Mouse (Mus musculus) limb, embryonic 14.5 days (tissue): ENCODE data around the gene Mindy4. TPM values are rescaled to one million over a fixed set of nuclear protein-coding genes. Genes with fewer than 3 reads are reported as not detected.

Source experiments
- ATAC-seq: fragments of 200-750 bp; cut with Nextera tagmentation; 2 replicates; pipeline ENCODE4 v1.8.0; 2017; ENCODE audit warnings: low read depth, moderate number of reproducible peaks, moderate TSS enrichment; ENCODE audit not compliant: low FRiP score
- DNase-seq: peaks from one replicate; pipeline ENCODE4 v3.0.0-alpha.2; 2015; ENCODE audit warnings: low spot score
- H3K27ac ChIP-seq: fragments of 300-500 bp; sonication (generic); replicated peaks from 2 replicates; pipeline ENCODE4 v1.5.1; 2014; ENCODE audit warnings: low read depth, mild to moderate bottlenecking, low read length, moderate library complexity, mixed read lengths
- H3K27me3 ChIP-seq: fragments of 300-500 bp; sonication (generic); 2 replicates; pipeline ENCODE4 v1.6.1; 2014; ENCODE audit warnings: low read length, mixed read lengths; ENCODE audit not compliant: control insufficient read depth, insufficient read depth
- H3K36me3 ChIP-seq: fragments of 300-500 bp; sonication (generic); 2 replicates; pipeline ENCODE4 v1.6.1; 2014; ENCODE audit warnings: mild to moderate bottlenecking, low read length, moderate library complexity, mixed read lengths; ENCODE audit not compliant: control insufficient read depth, insufficient read depth
- H3K4me1 ChIP-seq: fragments of 300-500 bp; sonication (generic); 2 replicates; pipeline ENCODE4 v1.6.1; 2014; ENCODE audit warnings: antibody characterized with exemption, low read length, mixed read lengths; ENCODE audit not compliant: control insufficient read depth, insufficient read depth
- H3K4me2 ChIP-seq: fragments of 300-500 bp; sonication (generic); replicated peaks from 2 replicates; pipeline ENCODE4 v1.6.1; 2014; ENCODE audit warnings: low read depth, mild to moderate bottlenecking, low read length, moderate library complexity; ENCODE audit not compliant: severe bottlenecking
- H3K4me3 ChIP-seq: fragments of 300-500 bp; sonication (generic); replicated peaks from 2 replicates; pipeline ENCODE4 v1.5.1; 2014; ENCODE audit warnings: low read length
- H3K9ac ChIP-seq: fragments of 300-500 bp; sonication (generic); 2 replicates; pipeline ENCODE4 v1.6.1; 2014; ENCODE audit warnings: mild to moderate bottlenecking, low read depth, low read length, moderate library complexity; ENCODE audit not compliant: severe bottlenecking
- H3K9me3 ChIP-seq: fragments of 300-500 bp; sonication (generic); 2 replicates; pipeline ENCODE4 v1.6.1; 2016; ENCODE audit warnings: low read length; ENCODE audit not compliant: control insufficient read depth
- POLR2A ChIP-seq: fragments of 200-500 bp; IDR thresholded peaks from 2 replicates; pipeline ENCODE4 v1.8.0; 2012; ENCODE audit warnings: inconsistent platforms, mild to moderate bottlenecking, moderate library complexity, borderline replicate concordance; ENCODE audit not compliant: insufficient read depth, insufficient read length; ENCODE audit errors: extremely low read depth
- WGBS: fragments of 180-500 bp; shearing (Covaris S2); extraction: QIAGEN DNeasy Blood & Tissue Kit; methylation state at CpG from one replicate; pipeline ENCODE4 v1.1.7; 2014; 5-methylcytosine and 5-hydroxymethylcytosine counted together
- polyA plus RNA-seq, 2 experiments: library from polyadenylated mRNA; depleted of rRNA in 1 of 2; stranded (reverse) in 1 of 2; unstranded in 1 of 2; fragments of >200 nt; fragmentation: Nextera tagmentation in 1 of 2; extraction: Ambion mirVana in 1 of 2; gene quantifications; 2 replicates each; pipeline versions ENCODE4 v1.2.1 to v1.2.3; 2012 to 2014

Mindy4 gene
- polyA plus RNA-seq, 2 experiments: 13.2 to 14.9 TPM

DNA sequence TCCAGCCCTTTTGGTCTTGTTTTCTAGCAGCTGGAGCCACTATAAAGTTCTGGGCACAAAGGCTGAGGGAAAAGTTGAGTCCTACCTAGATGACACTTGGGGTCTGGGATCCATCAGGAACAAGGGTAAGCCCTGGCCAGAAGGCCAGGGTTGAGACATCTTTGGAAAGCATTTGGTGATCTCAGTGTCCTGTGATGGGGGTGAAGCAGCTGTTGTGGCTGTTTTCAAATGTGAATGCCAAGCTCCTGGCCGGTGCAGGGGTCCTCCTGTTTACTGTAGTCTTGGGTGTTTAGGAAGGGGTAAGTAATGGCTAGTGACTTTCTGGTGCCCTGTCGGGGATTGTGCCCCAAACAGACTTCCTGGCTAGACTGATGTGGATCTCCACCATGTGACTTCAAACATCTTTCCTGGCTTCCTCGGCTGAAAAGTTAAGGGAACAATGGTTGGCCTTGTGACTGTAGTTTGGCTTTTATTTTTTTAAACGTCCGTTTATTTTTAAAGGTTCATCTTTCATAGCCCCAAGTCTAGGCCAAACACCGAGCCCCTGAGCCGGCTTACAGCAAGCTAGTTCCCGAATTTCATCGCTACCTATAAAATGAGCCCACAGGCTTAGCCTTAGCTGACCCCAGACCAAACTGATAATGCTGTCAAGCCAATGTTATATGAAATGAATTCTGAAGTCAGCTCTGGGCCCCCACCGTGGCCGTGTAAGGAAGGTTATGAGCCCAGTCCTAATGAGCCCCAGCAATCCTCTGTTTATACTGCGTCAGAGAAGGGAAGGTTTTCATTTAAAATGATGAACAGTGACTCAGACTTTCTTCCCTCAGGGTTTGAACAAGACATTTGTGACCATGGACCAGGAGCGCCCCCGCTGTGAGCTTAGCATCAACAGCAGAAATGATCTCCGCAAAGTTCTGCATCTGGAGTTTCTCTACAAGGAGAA lies 7.5 kb downstream of the Mindy4 start:
- Histone ChIP-seq H3K9ac (no peak overlapping the region), H3K4me3 (no peak overlapping the region), H3K27ac (0 out of 2 replicates have a peak overlapping the region, but pooled peaks have one; percentile 39), H3K9me3 (no peaks in the 10 kb centered on the region), H3K4me1 (peaks cover 17% of the 10 kb centered on the region), H3K4me2 (no peak overlapping the region), H3K27me3 (no peaks in the 10 kb centered on the region), H3K36me3 (peaks cover 16% of the 10 kb centered on the region)
- no peak for TF ChIP-seq POLR2A
- WGBS: 41% methylated on average over 15 of the region's 15 CpGs
- DNase-seq (no peak), ATAC-seq (0 out of 2 replicates have a peak, but pooled peaks have one; percentile 24)

DNA sequence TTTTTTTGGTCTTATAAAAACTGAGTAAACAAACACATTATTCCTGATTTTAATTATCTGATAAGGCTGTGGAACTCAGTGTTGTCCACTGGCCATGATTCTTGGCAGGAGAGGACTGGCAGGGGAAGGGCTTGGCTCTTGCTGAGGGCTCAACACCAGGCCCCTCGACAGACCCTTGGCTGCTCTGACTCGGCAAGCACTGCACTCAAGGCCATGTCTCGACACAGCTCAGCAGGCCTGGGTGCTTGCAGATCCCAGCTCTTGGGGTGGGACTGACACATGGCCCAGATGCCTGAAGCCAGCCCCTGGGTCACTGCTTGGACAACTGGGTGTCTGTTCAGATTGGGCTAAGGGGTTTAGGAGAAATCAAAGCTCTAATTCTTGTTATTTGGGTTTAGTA lies 11.4 kb downstream of the Mindy4 start:
- Histone ChIP-seq H3K4me1 (peaks cover 6% of the 10 kb centered on the region; the same call in 1 of the 2 replicates), H3K27ac (no peak overlapping the region), H3K9me3 (no peaks in the 10 kb centered on the region), H3K27me3 (no peaks in the 10 kb centered on the region), H3K9ac (no peak overlapping the region), H3K36me3 (peaks cover 42% of the 10 kb centered on the region), H3K4me2 (no peak overlapping the region), H3K4me3 (no peak overlapping the region)
- no peak for ATAC-seq
- DNase-seq: no peak
- WGBS: 78% methylated on average over 3 of the region's 3 CpGs
- TF ChIP-seq POLR2A: no peak

DNA sequence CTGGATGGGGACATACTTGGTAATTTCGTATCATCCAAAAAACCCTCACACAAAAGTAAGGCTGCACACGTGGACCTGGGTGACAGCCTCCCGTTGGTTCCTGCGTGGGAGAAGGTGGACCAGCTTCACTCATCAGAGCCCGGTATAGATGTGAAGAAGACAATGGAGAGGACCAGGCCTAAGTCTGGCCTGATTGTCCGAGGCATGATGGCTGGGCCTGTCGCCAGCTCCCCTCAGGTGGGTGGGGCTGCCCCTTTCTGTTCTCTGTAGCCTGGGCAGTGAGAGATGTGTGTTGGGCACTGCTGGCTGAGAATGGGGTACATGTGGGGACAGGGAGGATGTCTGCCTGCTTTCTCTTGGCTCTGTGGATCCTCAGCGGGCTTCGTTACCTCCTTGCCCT lies 15.0 kb downstream of the Mindy4 start:
- no peak overlapping the region for H3K4me2 ChIP-seq
- no peak for ATAC-seq
- no peaks in the 10 kb centered on the region for H3K9me3 ChIP-seq
- no peak overlapping the region for H3K9ac ChIP-seq
- no peak for TF ChIP-seq POLR2A
- H3K4me3 ChIP-seq: no peak overlapping the region
- 94% methylated on average over 9 of the region's 9 CpGs for WGBS
- H3K27ac ChIP-seq: no peak overlapping the region
- no peaks in the 10 kb centered on the region for H3K4me1 ChIP-seq
- peaks cover 47% of the 10 kb centered on the region for H3K36me3 ChIP-seq
- DNase-seq: no peak
- H3K27me3 ChIP-seq: no peaks in the 10 kb centered on the region

DNA sequence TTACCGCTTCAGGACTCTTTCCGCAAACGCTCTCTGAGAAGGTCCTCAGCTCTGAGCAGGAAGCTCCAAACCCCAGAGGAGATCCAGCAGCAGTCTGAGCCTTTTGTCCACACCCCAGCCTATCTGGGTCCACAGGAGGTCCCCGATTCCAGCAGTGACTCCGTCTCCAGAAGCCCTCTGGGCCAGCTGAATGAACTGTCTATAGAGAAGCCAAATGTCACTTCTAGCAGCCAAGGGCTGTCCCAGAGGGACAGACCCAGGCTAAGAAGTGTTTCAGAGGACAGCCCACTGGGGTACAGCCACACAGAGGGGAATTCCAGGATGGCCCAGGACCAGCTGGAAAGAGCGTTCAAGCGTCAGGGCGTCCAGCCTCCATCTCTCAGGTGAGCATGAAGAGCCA lies 20.8 kb downstream of the Mindy4 start:
- no peak for TF ChIP-seq POLR2A
- Histone ChIP-seq H3K27me3 (no peaks in the 10 kb centered on the region), H3K4me3 (no peak overlapping the region), H3K4me2 (no peak overlapping the region), H3K27ac (no peak overlapping the region), H3K9me3 (no peaks in the 10 kb centered on the region), H3K4me1 (no peaks in the 10 kb centered on the region), H3K9ac (no peak overlapping the region), H3K36me3 (peaks cover 43% of the 10 kb centered on the region)
- no peak for DNase-seq
- no peak for ATAC-seq
- 91% methylated on average over 8 of the region's 8 CpGs for WGBS

DNA sequence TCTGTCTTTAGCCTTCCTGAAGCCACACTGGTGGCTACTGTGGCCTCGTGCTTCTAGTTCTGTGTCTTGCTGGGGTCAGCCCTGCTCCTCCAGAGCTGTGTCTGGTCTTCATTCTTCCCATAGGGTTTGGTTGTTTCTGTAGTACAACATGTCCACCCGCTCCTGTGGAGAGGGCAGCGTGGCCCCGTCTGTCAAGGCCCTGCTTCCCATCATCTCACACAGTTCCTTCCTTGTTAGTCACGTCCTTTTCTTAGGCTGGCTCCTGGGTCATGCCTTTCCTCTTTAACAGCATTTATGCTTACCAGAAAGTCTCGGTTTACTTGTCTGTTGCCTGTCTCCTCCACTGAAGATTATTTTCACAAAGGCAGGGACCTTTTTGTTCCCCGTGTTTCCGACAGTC lies 26.9 kb downstream of the Mindy4 start:
- Histone ChIP-seq H3K36me3 (peaks cover 29% of the 10 kb centered on the region), H3K9me3 (no peaks in the 10 kb centered on the region), H3K4me3 (no peak overlapping the region), H3K4me1 (no peaks in the 10 kb centered on the region), H3K4me2 (no peak overlapping the region), H3K27ac (no peak overlapping the region), H3K27me3 (no peaks in the 10 kb centered on the region), H3K9ac (no peak overlapping the region)
- DNase-seq (no peak), ATAC-seq (no peak)
- TF ChIP-seq POLR2A: no peak
- 84% methylated on average over 8 of the region's 8 CpGs for WGBS

DNA sequence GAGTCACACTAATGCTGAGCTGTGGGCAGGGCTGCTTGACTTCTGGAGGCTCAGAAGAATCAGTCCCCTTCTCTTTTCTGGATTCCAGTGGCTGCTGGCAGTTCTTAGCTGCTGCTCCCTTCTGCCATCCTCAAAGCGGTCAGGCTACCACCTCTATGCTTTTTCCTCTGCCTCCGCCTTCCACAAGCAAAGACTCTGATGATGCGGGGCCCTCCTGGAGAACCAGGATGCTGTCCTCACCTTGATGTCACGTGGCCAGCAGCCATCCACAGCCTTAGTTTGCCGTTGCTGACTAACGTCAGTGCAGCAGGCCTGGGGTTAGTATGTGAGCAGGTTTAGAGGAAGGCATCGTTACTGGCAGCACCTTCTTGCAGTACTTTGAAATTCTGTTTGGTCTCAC lies 28.9 kb downstream of the Mindy4 start:
- H3K36me3 ChIP-seq: peaks cover 26% of the 10 kb centered on the region
- no peaks in the 10 kb centered on the region for H3K9me3 ChIP-seq
- no peaks in the 10 kb centered on the region for H3K4me1 ChIP-seq
- 85% methylated on average over 7 of the region's 7 CpGs for WGBS
- no peaks in the 10 kb centered on the region for H3K27me3 ChIP-seq
- no peak for DNase-seq
- H3K27ac ChIP-seq: no peak overlapping the region
- no peak for TF ChIP-seq POLR2A
- H3K9ac ChIP-seq: no peak overlapping the region
- H3K4me2 ChIP-seq: no peak overlapping the region
- no peak for ATAC-seq
- no peak overlapping the region for H3K4me3 ChIP-seq
